Mouse (Mus musculus) naive thymus-derived CD4-positive, alpha-beta T cell, adult 2 months (primary cell): Measurements from ENCODE around the gene Acbd6.

ENCODE experiments used
- DNase-seq: peaks from one replicate; pipeline ENCODE4 v3.0.0-alpha.2; 2011; ENCODE audit warnings: low read depth

Gene Acbd6

GRCm38 (mm10) chr1:155650121-155650846, 92.4 kb downstream of the Acbd6 start:
- no peak for DNase-seq

DNA sequence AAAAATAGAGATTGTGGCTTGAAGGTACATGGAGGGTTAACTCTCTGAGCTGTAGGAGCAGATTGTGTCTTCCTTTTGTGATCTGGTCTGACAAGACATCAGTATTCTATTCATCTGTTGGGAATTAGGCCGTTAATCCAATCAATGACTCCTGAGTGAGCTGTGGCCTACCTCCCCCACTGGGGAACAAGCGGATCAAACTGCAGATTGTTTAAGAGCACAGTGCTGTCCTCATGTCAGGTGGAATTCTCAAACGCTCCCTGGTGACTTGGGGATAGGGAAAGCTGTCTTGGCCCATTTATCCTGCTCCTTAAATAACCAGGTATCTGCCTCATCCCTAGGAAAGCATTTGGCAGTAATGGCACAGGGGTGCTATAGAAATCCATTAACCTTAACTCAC, 97.0 kb downstream of the Acbd6 start:
- no peak for DNase-seq

DNA sequence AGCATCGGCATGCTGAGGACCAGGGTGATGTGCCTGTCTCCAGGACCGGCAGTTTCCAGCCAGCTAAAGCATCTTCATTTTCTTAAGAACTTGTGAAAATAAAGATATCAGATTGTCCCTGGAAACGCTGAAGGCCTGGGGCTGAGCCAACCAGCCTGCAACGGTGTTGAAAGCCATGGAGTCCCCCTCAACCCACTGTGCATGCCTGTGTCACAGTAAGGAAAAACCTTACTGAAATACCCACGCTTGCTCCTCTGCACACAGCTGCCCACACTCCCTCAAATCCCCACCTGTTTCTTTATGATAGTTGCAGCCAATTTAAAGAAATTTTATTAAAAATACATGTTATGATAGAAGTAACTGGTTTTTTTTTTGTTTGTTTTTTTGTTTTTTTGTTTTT, 98.4 kb downstream of the Acbd6 start:
- no peak for DNase-seq

GRCm38 (mm10) chr1:155663994-155664393, 106.1 kb downstream of the Acbd6 start:
- no peak for DNase-seq

- DNase-seq = no peak
Measured at GRCm38 (mm10) chr1:155675570-155675969, 117.7 kb downstream of the Acbd6 start.

DNA sequence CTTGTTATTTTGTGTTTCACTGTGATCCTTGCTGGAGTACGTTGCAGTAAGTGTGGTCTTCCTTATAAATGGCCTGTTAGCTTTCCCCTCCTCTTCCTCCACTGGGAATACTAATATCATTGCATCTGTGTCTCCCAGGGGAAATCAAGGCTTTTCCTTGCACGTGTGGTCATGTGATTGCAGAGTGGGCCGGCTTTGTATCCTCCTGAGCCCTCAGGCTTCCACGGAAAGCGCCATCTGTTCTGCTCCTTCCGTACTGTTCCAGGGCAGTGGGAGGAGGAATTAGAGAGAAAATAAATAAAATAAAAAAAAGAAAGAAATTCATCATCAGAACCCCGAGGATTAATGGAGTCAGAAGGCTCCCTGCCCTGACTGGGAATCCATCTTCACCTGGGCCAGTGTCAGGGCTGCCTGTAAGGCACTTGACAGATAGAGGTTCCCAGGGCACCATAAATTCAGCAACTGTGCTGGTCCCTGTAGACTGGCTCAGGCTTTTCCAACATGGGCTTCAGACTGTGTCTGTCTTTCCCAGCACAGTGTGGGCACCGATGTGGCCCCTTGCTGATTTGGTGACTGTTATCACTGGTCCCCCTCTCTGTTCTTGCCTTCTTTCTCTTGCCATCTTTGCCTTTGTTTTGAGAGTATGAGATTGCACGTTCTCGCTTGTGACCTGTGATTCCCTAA, 123.3 kb downstream of the Acbd6 start:
- DNase-seq = no peak

- no peak for DNase-seq
Measured at GRCm38 (mm10) chr1:155686816-155687215, 128.9 kb downstream of the Acbd6 start.

DNA sequence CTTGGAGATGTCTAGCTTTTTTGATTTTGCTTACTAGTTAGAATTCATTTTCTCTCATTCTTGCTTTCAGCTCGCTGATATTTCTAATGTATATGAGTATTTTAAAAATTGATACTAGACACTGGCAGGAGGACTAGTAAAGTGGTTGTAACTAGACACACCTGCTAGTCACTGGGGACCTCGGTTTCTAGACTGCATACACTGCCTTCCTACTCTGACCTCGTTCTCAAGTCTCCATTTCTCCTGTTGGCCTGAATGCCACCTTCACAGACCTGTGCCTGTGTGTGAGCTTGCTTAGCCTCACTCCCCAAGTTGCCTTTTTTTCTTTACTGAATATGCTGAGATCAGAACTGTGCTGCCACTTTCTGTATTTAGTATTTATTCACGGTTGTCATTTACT, 131.2 kb downstream of the Acbd6 start:
- no peak for DNase-seq

DNA sequence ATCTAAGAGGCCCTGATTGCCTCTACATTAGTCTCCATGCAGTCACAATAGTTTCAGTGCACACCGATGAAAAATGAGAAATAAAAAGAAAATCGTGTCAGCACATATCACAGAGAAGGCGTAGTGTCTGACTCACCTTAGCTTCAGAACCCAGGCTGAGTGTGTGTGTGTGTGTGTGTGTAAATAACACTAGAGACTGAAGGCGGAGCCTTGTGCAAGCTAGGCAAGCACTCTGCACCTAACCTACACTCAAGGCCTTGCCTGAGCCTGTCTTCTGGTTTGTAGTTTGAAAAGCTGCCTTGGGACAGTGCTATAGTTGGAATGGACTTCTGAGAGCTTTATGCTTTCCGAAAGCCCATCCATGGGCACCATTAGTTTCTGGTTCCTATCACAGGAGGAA, 131.6 kb downstream of the Acbd6 start:
- no peak for DNase-seq

GRCm38 (mm10) chr1:155692230-155692629, 134.3 kb downstream of the Acbd6 start:
- DNase-seq = no peak

DNA sequence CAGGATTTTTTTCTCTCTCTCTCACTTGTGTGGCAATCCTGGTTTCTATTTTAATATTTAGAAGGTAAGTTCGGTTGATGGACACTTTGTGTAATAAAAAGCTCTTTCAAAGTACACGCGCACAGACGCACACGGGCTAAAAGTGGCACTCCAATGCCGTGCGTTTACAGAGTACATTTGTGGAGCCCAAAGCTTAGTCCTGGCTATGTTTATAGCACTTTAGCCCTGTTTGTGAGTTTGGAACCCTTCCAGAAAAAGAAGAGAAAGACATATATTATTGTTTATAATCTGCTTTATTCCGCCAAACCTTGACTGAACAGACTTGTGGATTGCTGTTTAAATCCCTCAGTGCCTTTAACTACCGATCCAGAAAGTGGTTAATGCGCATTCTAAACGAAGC, 135.1 kb downstream of the Acbd6 start:
- DNase-seq = no peak

DNA sequence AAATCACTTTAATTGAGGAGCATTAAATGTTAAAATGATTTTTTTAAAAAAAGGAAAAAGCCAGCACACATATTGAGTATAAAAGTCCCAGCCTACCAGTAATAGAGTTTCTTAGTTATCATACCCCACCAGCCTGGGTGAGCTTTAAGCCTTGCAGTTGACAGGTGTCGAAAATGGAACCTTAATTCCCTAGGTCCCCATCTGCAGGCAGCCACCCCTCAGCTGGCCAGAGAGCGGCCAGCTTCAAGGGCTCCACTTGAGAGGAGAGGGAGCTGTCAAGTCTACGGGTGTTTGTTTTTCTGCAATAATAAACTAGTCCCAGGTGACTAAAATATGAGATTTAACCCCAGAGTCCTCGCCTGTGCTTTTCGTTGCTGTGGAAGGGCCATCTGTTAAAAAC, 135.5 kb downstream of the Acbd6 start:
- DNase-seq = no peak

DNA sequence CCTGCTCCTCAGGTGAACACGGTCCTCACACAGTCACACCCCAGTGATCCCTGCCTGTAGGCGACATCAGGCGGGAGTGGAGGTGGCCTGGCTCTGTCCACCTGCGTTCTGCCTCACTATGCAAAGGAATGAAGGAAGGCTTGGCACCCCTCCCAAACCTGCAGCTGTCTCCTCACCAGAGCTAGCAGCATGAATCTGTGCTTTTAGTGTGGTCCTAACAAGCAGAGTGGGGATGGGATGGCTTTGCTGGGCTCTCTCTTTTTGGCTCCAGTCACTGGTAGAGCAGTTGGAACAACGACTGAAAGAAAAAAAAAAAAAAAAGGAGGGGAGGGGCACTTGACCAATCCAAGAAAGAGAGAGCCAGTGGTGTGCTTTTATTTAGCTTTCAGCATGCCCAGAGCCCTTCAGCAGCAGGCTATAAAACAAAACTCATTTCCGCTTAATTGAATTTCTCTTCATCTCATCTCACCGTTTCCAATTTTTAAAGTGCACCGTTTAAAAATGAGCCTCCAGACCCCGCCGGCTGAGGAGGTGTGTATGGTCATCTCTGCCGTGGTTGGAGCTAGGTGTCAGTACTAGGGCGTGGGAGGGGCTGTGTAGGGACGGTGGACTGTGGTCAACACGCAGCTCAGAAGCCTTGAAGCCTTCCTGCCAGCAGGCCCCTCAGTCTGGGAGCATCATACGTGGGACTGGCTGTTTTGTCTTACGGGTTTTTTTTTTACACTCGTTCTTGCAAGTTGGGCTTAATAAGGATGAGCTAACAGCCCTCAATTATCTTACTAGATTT, 140.6 kb downstream of the Acbd6 start:
- DNase-seq = no peak

DNA sequence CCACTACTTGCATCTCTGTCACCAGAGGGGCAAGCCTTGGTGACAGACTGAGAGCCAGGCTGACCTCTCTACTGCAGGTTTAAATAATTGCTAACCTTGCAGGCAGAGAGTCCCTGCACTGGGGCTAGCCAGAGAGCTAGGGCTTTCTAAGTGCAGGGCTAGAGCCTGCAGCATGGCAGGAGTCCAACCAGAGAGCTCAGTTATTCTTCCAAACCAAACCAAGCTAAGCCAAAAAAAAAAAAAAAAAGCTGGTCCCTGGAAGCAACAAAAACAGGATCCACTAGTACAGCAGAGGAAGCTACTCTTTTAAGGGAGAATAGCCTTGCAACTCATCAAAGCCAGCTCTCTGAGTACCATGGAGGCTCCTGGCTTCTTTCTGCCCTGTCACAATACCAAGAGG, 143.0 kb downstream of the Acbd6 start:
- no peak for DNase-seq

DNA sequence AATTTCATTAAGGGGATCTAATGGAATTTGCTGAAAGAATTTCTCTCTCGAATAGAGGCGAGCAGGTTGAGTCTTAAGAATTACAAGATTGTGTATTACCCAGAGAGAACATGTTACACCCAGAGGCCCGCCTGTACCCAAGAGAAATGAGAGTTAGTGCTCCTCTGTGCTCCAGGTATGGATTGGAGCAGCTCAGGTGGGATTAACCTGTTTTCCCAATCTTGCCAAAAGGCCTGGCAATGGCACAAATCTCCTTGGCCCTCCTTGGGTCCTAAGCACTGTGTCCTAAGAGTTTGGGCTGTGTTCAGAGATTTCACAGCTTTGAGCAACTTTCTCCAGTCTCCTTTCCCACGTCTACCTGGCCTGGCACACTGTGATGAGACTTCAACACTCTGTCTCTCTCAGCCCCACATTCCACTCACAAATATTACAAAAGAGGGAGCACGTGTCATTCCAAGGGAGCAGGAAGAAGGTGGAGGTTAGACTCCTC, 145.3 kb downstream of the Acbd6 start:
- DNase-seq = no peak

GRCm38 (mm10) chr1:155704182-155704581, 146.3 kb downstream of the Acbd6 start:
- no peak for DNase-seq

DNA sequence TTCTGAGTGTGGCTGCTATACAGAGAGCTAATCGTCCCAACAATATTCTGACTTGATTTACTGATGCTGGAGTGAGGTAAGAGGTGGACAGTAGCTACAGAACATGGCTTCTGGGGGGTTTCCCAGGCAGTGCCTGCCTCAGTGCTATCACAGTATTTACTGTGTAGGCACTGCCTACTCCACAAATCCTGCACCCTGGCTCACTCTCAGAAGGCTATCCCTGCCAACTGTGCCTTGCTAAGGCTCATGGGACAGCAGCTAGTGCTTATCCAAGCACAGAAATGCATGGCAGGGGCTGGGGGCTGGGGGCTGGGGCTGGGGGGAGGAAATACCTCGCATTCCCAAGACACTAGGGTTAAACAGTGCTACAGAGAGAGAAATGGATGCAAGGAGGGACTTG, 155.4 kb downstream of the Acbd6 start:
- DNase-seq = no peak

DNA sequence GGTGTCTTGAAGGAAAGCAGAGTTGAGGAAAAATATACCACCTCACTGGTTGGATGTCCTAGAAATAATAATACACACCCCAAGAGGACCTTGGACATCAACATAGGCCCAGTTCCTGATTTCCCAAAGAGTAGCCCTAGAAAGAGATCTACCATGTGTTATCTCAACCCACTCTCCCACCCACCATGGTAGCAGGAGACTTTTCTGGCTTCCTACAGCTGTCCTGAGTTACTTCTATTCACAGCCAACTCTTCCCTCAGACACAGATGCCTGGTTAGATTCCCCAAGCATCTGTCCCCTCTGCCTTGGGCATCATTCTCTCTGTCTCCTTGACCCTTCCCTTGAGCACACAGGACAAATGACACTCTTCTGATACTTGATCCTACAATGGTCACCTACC, 157.4 kb downstream of the Acbd6 start:
- no peak for DNase-seq

DNA sequence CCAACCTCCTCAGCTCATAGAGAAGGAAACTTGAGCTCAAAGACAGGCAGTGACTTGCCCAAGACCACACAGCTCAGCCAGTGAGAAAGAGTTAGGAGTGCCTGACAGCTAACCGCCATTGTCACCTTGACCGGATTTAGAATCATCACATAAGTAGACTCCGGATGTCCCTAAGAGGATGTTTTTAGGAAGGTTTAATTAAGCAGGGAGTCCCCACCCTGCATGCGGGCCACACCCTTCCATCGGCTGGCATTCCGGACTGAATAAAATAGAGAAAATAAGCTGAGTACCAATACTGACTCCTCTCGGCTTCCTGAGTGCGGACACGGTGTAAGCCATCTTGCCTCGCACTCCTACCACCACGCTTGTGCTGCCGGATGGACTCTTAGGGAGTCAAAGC, 159.4 kb downstream of the Acbd6 start:
- DNase-seq = no peak

DNA sequence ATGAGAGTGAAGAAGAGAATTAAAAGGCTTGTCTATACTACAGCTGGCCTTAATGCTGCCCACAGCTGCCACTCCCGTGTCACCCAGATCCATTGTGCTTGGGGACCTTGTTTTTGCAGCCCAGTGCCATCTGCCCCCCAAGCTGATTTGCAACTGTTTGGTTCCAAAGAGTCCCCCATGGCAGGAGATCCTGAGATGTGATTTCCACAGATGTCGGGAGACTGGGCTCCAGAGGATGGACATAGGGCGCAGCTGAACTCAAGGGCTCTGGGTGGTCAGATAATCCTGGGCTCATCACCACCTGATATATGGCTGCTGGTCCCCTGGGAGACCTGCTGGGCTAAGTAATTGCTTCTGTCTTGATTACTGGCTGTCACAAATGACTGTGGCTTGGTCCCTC, 160.9 kb downstream of the Acbd6 start:
- no peak for DNase-seq

- DNase-seq = no peak
Measured at GRCm38 (mm10) chr1:155720006-155720405, 162.1 kb downstream of the Acbd6 start.

DNA sequence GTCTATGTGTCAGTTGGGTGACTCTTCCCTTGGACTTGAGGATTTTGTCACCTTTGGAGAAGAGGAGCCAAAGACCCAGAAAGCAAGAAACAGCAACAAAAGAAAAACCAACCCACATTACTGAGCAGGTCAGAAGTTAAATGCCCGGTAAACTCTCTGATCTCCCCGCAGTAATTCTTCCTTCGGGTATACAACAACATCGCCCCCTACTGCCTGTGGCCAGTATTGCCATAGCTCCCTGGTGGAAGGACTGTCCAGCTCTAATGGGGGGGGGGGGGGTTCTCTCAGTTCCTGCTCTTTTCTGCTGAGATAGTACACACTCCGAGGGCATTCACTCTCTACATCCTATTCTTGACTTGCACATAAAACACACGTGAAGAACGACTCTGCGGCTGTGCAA, 163.5 kb downstream of the Acbd6 start:
- DNase-seq = no peak

GRCm38 (mm10) chr1:155722185-155722584, 164.3 kb downstream of the Acbd6 start:
- peak; percentile 39 for DNase-seq
